Mouse (Mus musculus) limb, embryonic 14.5 days (tissue): ENCODE results near the gene Fubp1. TPM values are rescaled to one million over a fixed set of nuclear protein-coding genes. Genes with fewer than 3 reads are reported as not detected.

Source experiments
- ATAC-seq: fragments of 200-750 bp; cut with Nextera tagmentation; 2 replicates; pipeline ENCODE4 v1.8.0; 2017; ENCODE audit warnings: low read depth, moderate number of reproducible peaks, moderate TSS enrichment; ENCODE audit not compliant: low FRiP score
- DNase-seq: peaks from one replicate; pipeline ENCODE4 v3.0.0-alpha.2; 2015; ENCODE audit warnings: low spot score
- H3K27ac ChIP-seq: fragments of 300-500 bp; sonication (generic); replicated peaks from 2 replicates; pipeline ENCODE4 v1.5.1; 2014; ENCODE audit warnings: low read depth, mild to moderate bottlenecking, low read length, moderate library complexity, mixed read lengths
- H3K27me3 ChIP-seq: fragments of 300-500 bp; sonication (generic); 2 replicates; pipeline ENCODE4 v1.6.1; 2014; ENCODE audit warnings: low read length, mixed read lengths; ENCODE audit not compliant: control insufficient read depth, insufficient read depth
- H3K36me3 ChIP-seq: fragments of 300-500 bp; sonication (generic); 2 replicates; pipeline ENCODE4 v1.6.1; 2014; ENCODE audit warnings: mild to moderate bottlenecking, low read length, moderate library complexity, mixed read lengths; ENCODE audit not compliant: control insufficient read depth, insufficient read depth
- H3K4me1 ChIP-seq: fragments of 300-500 bp; sonication (generic); 2 replicates; pipeline ENCODE4 v1.6.1; 2014; ENCODE audit warnings: antibody characterized with exemption, low read length, mixed read lengths; ENCODE audit not compliant: control insufficient read depth, insufficient read depth
- H3K4me2 ChIP-seq: fragments of 300-500 bp; sonication (generic); replicated peaks from 2 replicates; pipeline ENCODE4 v1.6.1; 2014; ENCODE audit warnings: low read depth, mild to moderate bottlenecking, low read length, moderate library complexity; ENCODE audit not compliant: severe bottlenecking
- H3K4me3 ChIP-seq: fragments of 300-500 bp; sonication (generic); replicated peaks from 2 replicates; pipeline ENCODE4 v1.5.1; 2014; ENCODE audit warnings: low read length
- H3K9ac ChIP-seq: fragments of 300-500 bp; sonication (generic); 2 replicates; pipeline ENCODE4 v1.6.1; 2014; ENCODE audit warnings: mild to moderate bottlenecking, low read depth, low read length, moderate library complexity; ENCODE audit not compliant: severe bottlenecking
- H3K9me3 ChIP-seq: fragments of 300-500 bp; sonication (generic); 2 replicates; pipeline ENCODE4 v1.6.1; 2016; ENCODE audit warnings: low read length; ENCODE audit not compliant: control insufficient read depth
- POLR2A ChIP-seq: fragments of 200-500 bp; IDR thresholded peaks from 2 replicates; pipeline ENCODE4 v1.8.0; 2012; ENCODE audit warnings: inconsistent platforms, mild to moderate bottlenecking, moderate library complexity, borderline replicate concordance; ENCODE audit not compliant: insufficient read depth, insufficient read length; ENCODE audit errors: extremely low read depth
- WGBS: fragments of 180-500 bp; shearing (Covaris S2); extraction: QIAGEN DNeasy Blood & Tissue Kit; methylation state at CpG from one replicate; pipeline ENCODE4 v1.1.7; 2014; 5-methylcytosine and 5-hydroxymethylcytosine counted together
- polyA plus RNA-seq, 2 experiments: library from polyadenylated mRNA; depleted of rRNA in 1 of 2; stranded (reverse) in 1 of 2; unstranded in 1 of 2; fragments of >200 nt; fragmentation: Nextera tagmentation in 1 of 2; extraction: Ambion mirVana in 1 of 2; gene quantifications; 2 replicates each; pipeline versions ENCODE4 v1.2.1 to v1.2.3; 2012 to 2014

Fubp1 gene
- polyA plus RNA-seq, 2 experiments, result 223 to 232 TPM

DNA sequence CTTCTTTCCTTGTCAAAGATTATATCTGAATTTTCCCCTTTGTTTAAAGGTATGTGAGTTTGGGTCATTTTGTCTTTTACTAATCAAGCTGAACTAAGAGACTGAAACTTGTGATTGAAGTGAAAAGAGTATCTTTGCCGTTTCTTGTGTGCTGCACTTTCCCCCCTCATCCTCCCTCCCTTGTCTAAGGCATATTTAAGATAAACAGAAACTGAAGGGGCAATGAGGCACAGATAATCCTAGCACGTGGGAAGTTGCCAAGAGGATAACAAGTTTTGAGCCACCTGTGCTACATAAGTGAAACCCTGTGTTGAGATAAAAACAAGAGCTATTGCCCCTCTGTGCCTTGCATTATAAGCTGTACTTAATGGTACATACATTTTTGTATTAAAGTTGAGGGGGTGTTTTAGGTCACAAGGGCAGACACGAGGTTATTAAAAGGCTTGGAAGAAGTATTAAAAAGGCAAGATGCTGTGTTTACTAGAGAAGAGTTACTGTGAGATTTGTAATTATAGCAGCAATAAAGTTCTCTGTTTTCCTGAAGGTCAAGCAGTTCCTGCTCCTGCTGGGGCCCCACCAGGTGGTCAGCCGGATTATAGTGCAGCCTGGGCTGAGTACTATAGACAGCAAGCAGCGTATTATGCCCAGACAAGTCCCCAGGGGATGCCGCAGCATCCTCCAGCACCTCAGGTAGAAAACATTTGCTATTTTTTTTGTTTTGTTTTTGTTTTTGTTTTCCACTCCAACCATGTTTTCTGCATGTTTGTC lies 21.3 kb downstream of the Fubp1 start:
- Histone ChIP-seq H3K4me2 (no peak overlapping the region), H3K27ac (no peak overlapping the region), H3K9ac (no peak overlapping the region), H3K36me3 (peaks cover 81% of the 10 kb centered on the region), H3K4me1 (no peaks in the 10 kb centered on the region), H3K27me3 (no peaks in the 10 kb centered on the region), H3K4me3 (no peak overlapping the region), H3K9me3 (no peaks in the 10 kb centered on the region)
- ATAC-seq, result 0 out of 2 replicates have a peak, but pooled peaks have one; percentile 54
- no peak for TF ChIP-seq POLR2A
- no peak for DNase-seq
- 46% methylated on average over 6 of the region's 6 CpGs for WGBS

GRCm38 (mm10) chr3:152235238-152235637 lies 25.0 kb downstream of the Fubp1 start:
- no peak for ATAC-seq
- WGBS, result 97% methylated on average over 1 of the region's 1 CpGs

DNA sequence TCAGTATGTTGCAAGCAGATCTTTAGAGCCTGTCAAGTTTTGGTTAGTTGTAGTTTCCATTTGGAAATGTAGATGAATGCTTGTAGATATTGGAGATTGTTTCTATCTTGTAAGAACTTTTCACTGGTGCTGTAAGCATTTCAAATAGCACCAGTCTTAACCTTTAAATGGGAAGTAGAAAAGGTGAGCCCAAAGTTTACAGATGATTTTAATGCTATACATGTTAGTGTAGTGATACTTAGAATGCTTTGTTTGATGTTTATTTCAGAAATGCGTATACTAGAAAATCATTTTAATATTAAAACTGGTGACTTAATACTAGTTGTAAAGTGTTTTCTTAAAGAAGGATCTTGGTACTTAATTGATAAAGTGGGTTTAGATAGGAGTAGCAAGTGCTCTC lies 25.6 kb downstream of the Fubp1 start:
- Histone ChIP-seq H3K9ac (no peak overlapping the region), H3K27ac (no peak overlapping the region), H3K9me3 (no peaks in the 10 kb centered on the region), H3K4me3 (no peak overlapping the region), H3K27me3 (no peaks in the 10 kb centered on the region), H3K4me1 (no peaks in the 10 kb centered on the region), H3K4me2 (no peak overlapping the region), H3K36me3 (peaks cover 74% of the 10 kb centered on the region)
- no peak for TF ChIP-seq POLR2A
- DNase-seq (no peak), ATAC-seq (no peak)
- WGBS, result 97% methylated on average over 1 of the region's 1 CpGs

More at GRCm38 (mm10) chr3:152235238-152235637, 25.0 kb downstream of the Fubp1 start:
- H3K9me3 ChIP-seq, result no peaks in the 10 kb centered on the region
- no peaks in the 10 kb centered on the region for H3K27me3 ChIP-seq
- H3K4me2 ChIP-seq, result no peak overlapping the region
- no peak overlapping the region for H3K4me3 ChIP-seq
- no peak overlapping the region for H3K9ac ChIP-seq
- no peak for TF ChIP-seq POLR2A
- no peak overlapping the region for H3K27ac ChIP-seq
- no peak for DNase-seq
- H3K4me1 ChIP-seq, result no peaks in the 10 kb centered on the region
- peaks cover 74% of the 10 kb centered on the region for H3K36me3 ChIP-seq

GRCm38 (mm10) chr3:152238836-152239235 lies 28.6 kb downstream of the Fubp1 start:
- peak; percentile 45 for DNase-seq
- no peaks in the 10 kb centered on the region for H3K27me3 ChIP-seq
- H3K4me1 ChIP-seq, result no peaks in the 10 kb centered on the region
- WGBS, result 57% methylated on average over 2 of the region's 2 CpGs
- H3K36me3 ChIP-seq, result peaks cover 54% of the 10 kb centered on the region
- ATAC-seq, result peak; percentile 32; the same call in 1 of the 2 replicates
- no peak overlapping the region for H3K27ac ChIP-seq
- TF ChIP-seq POLR2A, result no peak
- H3K4me2 ChIP-seq, result no peak overlapping the region
- no peaks in the 10 kb centered on the region for H3K9me3 ChIP-seq
- H3K4me3 ChIP-seq, result no peak overlapping the region
- no peak overlapping the region for H3K9ac ChIP-seq

GRCm38 (mm10) chr3:152239592-152239991 lies 29.4 kb downstream of the Fubp1 start:
- H3K27me3 ChIP-seq, result no peaks in the 10 kb centered on the region
- H3K4me3 ChIP-seq, result no peak overlapping the region
- H3K27ac ChIP-seq, result no peak overlapping the region
- peaks cover 47% of the 10 kb centered on the region for H3K36me3 ChIP-seq
- no peaks in the 10 kb centered on the region for H3K4me1 ChIP-seq
- WGBS, result 91% methylated on average over 1 of the region's 1 CpGs
- no peaks in the 10 kb centered on the region for H3K9me3 ChIP-seq
- no peak for TF ChIP-seq POLR2A
- no peak overlapping the region for H3K4me2 ChIP-seq
- no peak overlapping the region for H3K9ac ChIP-seq
- no peak for DNase-seq
- ATAC-seq, result no peak
